Mouse (Mus musculus) C2C12 (cell line): ENCODE measurements at regions not wholly inside any gene's neighbourhood (a gene's known extent, or its start where the extent isn't known, plus 50 kb on each side); places are given as distances from the start of the nearest gene placed in this dataset.

Source experiments
- CTCF ChIP-seq: IDR thresholded peaks from one replicate; pipeline ENCODE4 v1.5.1; 2011; ENCODE audit not compliant: control insufficient read depth, insufficient read depth, insufficient read length
- FOSL1 ChIP-seq: IDR thresholded peaks from one replicate; pipeline ENCODE4 v1.8.0; 2011; ENCODE audit warnings: mild to moderate bottlenecking, low read length; ENCODE audit not compliant: poor library complexity, insufficient read depth, severe bottlenecking
- MAX ChIP-seq: IDR thresholded peaks from one replicate; pipeline ENCODE4 v1.6.1; 2011; ENCODE audit warnings: mild to moderate bottlenecking, control low read depth
- MYOG ChIP-seq: IDR thresholded peaks from one replicate; pipeline ENCODE4 v1.6.1; 2011; ENCODE audit not compliant: control insufficient read depth, insufficient read length; ENCODE audit errors: extremely low read depth
- USF1 ChIP-seq: IDR thresholded peaks from one replicate; pipeline ENCODE4 v1.6.1; 2011; ENCODE audit warnings: low read depth, mild to moderate bottlenecking, control low read depth, moderate library complexity

DNA sequence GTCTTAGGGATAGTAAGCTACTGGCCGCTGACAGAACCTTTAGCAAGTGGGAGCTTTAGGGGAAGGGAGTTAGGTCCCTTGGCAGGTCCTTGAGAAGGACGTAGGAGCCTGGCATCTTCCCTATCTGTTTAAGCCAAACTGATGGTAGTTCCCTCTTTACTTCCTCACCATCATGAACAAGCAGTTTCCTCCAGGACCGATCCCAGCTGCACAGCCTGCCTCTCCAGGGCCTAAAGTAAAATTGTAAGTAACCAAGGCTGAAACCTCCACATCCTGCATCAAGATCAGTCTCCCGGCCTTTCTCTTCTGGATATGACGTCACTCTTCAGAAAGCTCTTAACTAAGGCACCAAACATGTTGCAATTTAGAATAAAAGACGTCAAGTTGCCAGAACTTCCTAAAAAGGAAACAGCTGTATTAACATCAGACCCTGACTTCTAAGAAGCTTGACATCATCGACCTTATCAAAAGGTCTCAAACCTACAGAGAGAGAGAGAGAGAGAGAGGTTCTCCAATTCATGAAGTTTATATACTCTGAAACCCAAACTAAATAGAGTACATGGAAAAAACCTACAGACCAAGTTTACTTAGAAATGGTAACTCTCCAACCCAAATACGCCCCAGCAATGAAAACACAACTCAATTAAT is 94.9 kb downstream of the Il20rb start:
- TF ChIP-seq CTCF (no peak), MYOG (no peak), USF1 (no peak), FOSL1 (no peak), MAX (no peak)
